Mouse (Mus musculus): Measurements from ENCODE around the gene Pdcd1lg2. TPM values are rescaled to one million over a fixed set of nuclear protein-coding genes. Genes with fewer than 3 reads are reported as not detected.
A peak's percentile ranks its signal among the peaks of the same experiment; 100 is the strongest.

Gene Pdcd1lg2
- polyA plus RNA-seq, 1 experiment, result 0.19 TPM

DNA sequence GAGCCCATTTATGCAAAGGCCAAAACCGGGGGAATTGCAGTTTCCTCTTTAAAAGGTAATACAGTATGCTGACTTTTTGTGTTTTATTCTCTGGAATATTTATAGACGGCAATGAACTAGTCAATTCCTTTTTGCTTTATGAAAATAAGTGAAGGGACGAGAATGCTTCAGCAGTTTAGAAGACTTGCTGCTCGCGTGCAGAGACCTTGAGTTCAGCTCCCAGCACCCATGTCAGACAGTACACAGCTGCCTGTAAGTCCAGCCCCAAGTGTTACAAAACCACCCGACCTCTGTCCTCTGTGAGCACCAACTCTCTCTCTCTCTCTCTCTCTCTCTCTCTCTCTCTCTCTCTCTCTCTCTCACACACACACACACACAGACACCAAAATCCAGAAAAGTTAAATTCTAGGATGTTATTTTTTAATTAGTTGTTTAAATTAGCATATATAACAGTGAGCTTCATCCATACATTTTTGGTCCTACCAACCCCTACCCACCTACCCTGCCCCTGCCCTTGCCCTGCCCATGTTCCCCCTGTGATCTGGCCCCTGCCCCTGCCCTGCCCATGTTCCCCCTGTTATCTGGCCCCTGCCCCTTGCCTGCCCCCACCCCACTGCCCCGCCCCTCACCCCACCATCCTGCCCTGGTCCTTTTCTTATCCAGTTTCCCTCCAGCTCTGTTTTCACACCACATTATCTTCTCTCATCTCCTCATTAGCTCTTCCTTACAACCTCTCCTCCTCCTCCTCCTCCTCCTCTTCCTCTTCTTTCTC is 86.3 kb downstream of the Pdcd1lg2 start:
- TF ChIP-seq CTCF (IDR thresholded peaks at IDR 0.05; ENCODE audit: control insufficient read depth, insufficient read depth, insufficient replicate concordance, low read depth, low read length) (no peak), POLR2A (IDR thresholded peaks at IDR 0.05; ENCODE audit: control insufficient read depth, low read depth, low read length) (no peak)
- no peak overlapping the region for H3K27ac ChIP-seq (ENCODE audit: control insufficient read depth, insufficient read depth, low read depth, low read length)
- H3K36me3 ChIP-seq (ENCODE audit: control insufficient read depth, insufficient read depth, low read length), result no peaks in the 10 kb centered on the region

DNA sequence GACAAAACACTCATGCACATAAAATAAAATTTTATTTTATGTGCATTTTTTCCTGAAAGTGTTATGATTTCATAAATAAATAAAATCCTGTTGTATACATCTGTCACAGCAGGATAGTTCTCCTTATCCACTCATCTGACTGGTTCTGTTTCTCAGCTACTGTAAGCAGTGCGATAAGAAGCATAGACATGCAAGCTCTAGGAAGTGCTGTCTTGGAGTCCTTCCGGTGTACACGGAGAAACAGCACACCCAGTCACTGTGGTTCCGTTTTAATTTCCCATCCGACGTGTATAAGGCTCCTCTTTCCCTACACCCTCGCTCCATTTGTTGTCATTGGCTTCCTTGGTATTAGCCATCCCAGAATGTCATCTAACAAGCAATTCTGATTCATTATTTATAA is 87.2 kb downstream of the Pdcd1lg2 start:
- Histone ChIP-seq H3K36me3 (ENCODE audit: control insufficient read depth, insufficient read depth, low read length) (no peaks in the 10 kb centered on the region), H3K27ac (ENCODE audit: control insufficient read depth, insufficient read depth, low read depth, low read length) (no peak overlapping the region), H3K4me3 (ENCODE audit: control insufficient read depth, low read depth, low read length) (no peak overlapping the region), H3K27me3 (ENCODE audit: control insufficient read depth, insufficient read depth, low read length) (no peaks in the 10 kb centered on the region), H3K4me1 (ENCODE audit: control insufficient read depth, insufficient read depth, low read length) (peaks cover 7% of the 10 kb centered on the region)
- TF ChIP-seq POLR2A (IDR thresholded peaks at IDR 0.05; ENCODE audit: control insufficient read depth, low read depth, low read length) (no peak), CTCF (IDR thresholded peaks at IDR 0.05; ENCODE audit: control insufficient read depth, insufficient read depth, insufficient replicate concordance, low read depth, low read length) (no peak)

More for the DNA sequence above, 86.3 kb downstream of the Pdcd1lg2 start:
- Histone ChIP-seq H3K27me3 (ENCODE audit: control insufficient read depth, insufficient read depth, low read length) (no peaks in the 10 kb centered on the region), H3K4me3 (ENCODE audit: control insufficient read depth, low read depth, low read length) (no peak overlapping the region), H3K4me1 (ENCODE audit: control insufficient read depth, insufficient read depth, low read length) (peaks cover 5% of the 10 kb centered on the region)

DNA sequence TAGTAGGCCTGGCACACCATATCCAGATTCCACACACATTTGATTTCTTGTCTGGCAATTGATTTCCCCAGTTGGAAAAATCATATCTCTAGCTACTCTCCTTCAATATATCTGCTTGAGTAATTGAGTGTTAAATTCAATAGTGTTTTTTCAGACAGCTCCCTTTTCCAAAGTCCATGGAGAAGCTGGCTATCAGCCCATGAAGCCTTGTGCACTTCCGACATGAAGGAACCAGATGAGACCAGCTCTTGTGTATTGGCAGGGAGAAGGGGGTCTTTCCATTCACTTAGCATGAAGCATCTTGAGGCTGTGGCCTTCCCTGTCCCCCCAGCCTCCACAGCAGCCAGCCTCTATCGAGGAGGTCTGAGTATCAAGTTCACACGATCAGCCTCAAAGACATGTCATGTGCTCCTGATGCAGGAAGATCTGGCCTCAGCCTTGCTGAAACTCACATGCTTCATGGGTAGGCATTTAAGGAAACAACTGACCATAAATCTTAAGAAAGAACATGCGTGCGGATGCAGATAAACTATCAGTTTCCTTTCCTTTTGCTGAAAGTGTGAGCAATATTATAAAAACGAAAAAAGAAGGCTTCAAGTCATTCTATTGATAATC is 88.2 kb downstream of the Pdcd1lg2 start:
- Histone ChIP-seq H3K4me1 (ENCODE audit: control insufficient read depth, insufficient read depth, low read length) (peaks cover 7% of the 10 kb centered on the region), H3K27me3 (ENCODE audit: control insufficient read depth, insufficient read depth, low read length) (no peaks in the 10 kb centered on the region), H3K27ac (ENCODE audit: control insufficient read depth, insufficient read depth, low read depth, low read length) (no peak overlapping the region), H3K36me3 (ENCODE audit: control insufficient read depth, insufficient read depth, low read length) (no peaks in the 10 kb centered on the region), H3K4me3 (ENCODE audit: control insufficient read depth, low read depth, low read length) (no peak overlapping the region)
- TF ChIP-seq POLR2A (IDR thresholded peaks at IDR 0.05; ENCODE audit: control insufficient read depth, low read depth, low read length), result no peak

DNA sequence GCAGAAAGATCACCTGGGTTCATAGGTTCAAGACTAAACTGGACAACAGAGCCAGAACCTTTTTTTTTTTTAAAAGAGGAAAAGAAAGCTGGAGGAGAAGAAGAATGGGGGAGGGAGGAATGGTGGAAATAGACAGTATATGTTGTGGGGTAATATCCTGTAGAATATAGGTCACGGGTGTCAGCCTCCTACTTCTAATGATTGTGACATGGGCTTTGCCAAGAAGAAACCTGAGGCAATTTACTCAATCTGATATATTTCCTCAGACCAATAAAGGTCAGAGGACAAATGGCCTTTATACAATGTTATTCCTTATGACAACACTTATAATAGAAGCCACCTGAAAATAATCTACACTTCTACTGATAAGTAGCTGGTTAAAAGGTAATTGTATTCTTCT is 89.6 kb downstream of the Pdcd1lg2 start:
- Histone ChIP-seq H3K27ac (ENCODE audit: control insufficient read depth, insufficient read depth, low read depth, low read length) (no peak overlapping the region), H3K4me3 (ENCODE audit: control insufficient read depth, low read depth, low read length) (no peak overlapping the region), H3K36me3 (ENCODE audit: control insufficient read depth, insufficient read depth, low read length) (no peaks in the 10 kb centered on the region), H3K27me3 (ENCODE audit: control insufficient read depth, insufficient read depth, low read length) (no peaks in the 10 kb centered on the region), H3K4me1 (ENCODE audit: control insufficient read depth, insufficient read depth, low read length) (peaks cover 7% of the 10 kb centered on the region)
- TF ChIP-seq CTCF (IDR thresholded peaks at IDR 0.05; ENCODE audit: control insufficient read depth, insufficient read depth, insufficient replicate concordance, low read depth, low read length), result no peak
- TF ChIP-seq POLR2A (IDR thresholded peaks at IDR 0.05; ENCODE audit: control insufficient read depth, low read depth, low read length), result no peak

DNA sequence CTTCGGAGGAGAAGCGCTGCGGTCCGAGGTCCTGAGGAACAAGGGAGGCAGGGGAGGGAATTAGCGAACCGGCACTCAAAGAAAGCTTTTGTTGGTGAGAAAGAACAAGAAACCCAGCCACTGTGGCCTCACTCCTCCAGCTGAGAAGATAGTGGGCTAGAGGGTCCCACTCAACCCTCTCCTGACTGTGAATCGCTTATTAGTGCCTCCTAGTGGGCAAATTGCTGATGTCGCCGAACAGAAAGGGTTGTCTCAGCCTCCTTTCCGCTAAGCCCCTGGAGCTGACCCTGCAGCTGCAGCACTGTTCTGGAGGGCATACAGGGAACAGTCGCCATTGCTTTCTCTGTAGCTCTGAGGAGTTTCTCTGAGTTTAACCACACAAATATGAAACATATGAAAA is 90.4 kb downstream of the Pdcd1lg2 start:
- no peaks in the 10 kb centered on the region for H3K27me3 ChIP-seq (ENCODE audit: control insufficient read depth, insufficient read depth, low read length)
- H3K36me3 ChIP-seq (ENCODE audit: control insufficient read depth, insufficient read depth, low read length), result no peaks in the 10 kb centered on the region
- H3K27ac ChIP-seq (ENCODE audit: control insufficient read depth, insufficient read depth, low read depth, low read length), result no peak overlapping the region
- TF ChIP-seq CTCF (IDR thresholded peaks at IDR 0.05; ENCODE audit: control insufficient read depth, insufficient read depth, insufficient replicate concordance, low read depth, low read length), result peak; percentile 45
- TF ChIP-seq POLR2A (IDR thresholded peaks at IDR 0.05; ENCODE audit: control insufficient read depth, low read depth, low read length), result peak; percentile 27; the same call in 1 of the 2 replicates
- peak overlapping the region; percentile 81 for H3K4me3 ChIP-seq (ENCODE audit: control insufficient read depth, low read depth, low read length)
- H3K4me1 ChIP-seq (ENCODE audit: control insufficient read depth, insufficient read depth, low read length), result peaks cover 13% of the 10 kb centered on the region

DNA sequence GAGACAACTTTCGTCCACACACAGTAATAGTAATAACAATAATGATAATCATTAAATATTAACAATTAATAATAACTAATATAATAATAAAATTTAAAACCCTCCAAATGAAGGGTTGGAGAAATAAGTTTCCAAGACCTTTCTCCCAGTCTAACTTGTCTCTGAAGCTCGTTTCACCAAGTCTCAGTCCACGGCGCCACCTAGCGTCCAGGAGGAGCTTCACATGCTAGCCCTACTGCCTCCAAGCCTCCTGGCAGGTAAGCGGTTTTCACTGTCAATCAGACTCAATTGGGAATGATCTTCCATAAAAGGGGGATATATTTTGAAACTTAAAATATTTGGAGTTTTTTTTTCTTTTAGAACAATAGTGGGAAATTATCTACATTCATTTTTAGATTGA is 90.8 kb downstream of the Pdcd1lg2 start:
- H3K36me3 ChIP-seq (ENCODE audit: control insufficient read depth, insufficient read depth, low read length), result no peaks in the 10 kb centered on the region
- peak overlapping the region; percentile 81 for H3K4me3 ChIP-seq (ENCODE audit: control insufficient read depth, low read depth, low read length)
- peak; percentile 96 for TF ChIP-seq CTCF (IDR thresholded peaks at IDR 0.05; ENCODE audit: control insufficient read depth, insufficient read depth, insufficient replicate concordance, low read depth, low read length)
- no peak for TF ChIP-seq POLR2A (IDR thresholded peaks at IDR 0.05; ENCODE audit: control insufficient read depth, low read depth, low read length)
- peaks cover 15% of the 10 kb centered on the region for H3K4me1 ChIP-seq (ENCODE audit: control insufficient read depth, insufficient read depth, low read length)
- no peaks in the 10 kb centered on the region for H3K27me3 ChIP-seq (ENCODE audit: control insufficient read depth, insufficient read depth, low read length)
- H3K27ac ChIP-seq (ENCODE audit: control insufficient read depth, insufficient read depth, low read depth, low read length), result no peak overlapping the region

DNA sequence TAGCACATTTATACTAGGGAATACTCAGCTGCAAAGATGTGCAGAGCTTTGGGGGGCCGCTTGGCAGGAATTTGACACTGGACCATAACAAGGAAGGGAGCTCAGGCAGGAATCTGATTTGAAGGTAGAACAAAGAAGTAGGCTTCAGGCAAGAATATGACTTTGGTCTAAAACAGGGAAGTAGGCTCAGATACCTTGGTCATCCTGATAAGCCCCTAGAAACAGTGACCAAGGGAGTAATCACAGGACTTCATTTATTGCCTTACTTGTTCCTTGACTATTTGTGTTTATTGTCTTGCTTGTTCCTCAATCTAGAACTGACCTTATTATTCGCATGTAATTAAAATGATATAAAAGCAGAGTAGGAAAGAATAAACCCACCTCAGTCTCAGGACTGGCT is 93.4 kb downstream of the Pdcd1lg2 start:
- no peaks in the 10 kb centered on the region for H3K27me3 ChIP-seq (ENCODE audit: control insufficient read depth, insufficient read depth, low read length)
- H3K4me1 ChIP-seq (ENCODE audit: control insufficient read depth, insufficient read depth, low read length), result peaks cover 15% of the 10 kb centered on the region
- TF ChIP-seq CTCF (IDR thresholded peaks at IDR 0.05; ENCODE audit: control insufficient read depth, insufficient read depth, insufficient replicate concordance, low read depth, low read length), result no peak
- H3K4me3 ChIP-seq (ENCODE audit: control insufficient read depth, low read depth, low read length), result no peak overlapping the region
- H3K36me3 ChIP-seq (ENCODE audit: control insufficient read depth, insufficient read depth, low read length), result no peaks in the 10 kb centered on the region
- no peak overlapping the region for H3K27ac ChIP-seq (ENCODE audit: control insufficient read depth, insufficient read depth, low read depth, low read length)

Measured in testis, adult 2 months (tissue).